In genomic region chr9:103134450-103135030, GRCm38 (mm10) we compare ENCODE assay signal across 8 mouse cellular contexts. TPM values are rescaled to one million over a fixed set of nuclear protein-coding genes. Genes with fewer than 3 reads are reported as not detected.
A peak's percentile ranks its signal among the peaks of the same experiment; 100 is the strongest.
DNase-seq lines count a peak whose midpoint lies in the region; ATAC-seq and TF ChIP-seq lines count a peak whose summit lies in the region.

No protein-coding gene starts in this region.

- DNase-seq in kidney, adult 11 months, result no peak
- DNase-seq in forebrain, embryonic 14.5 days (ENCODE audit: low spot score), result no peak
- DNase-seq in embryo, embryonic 10 days (ENCODE audit: low spot score), result no peak
- DNase-seq in spleen, adult 12 weeks (ENCODE audit: low spot score), result no peak
- DNase-seq in liver, result no peak

- no peaks in the 10 kb centered on the region for H3K27me3 ChIP-seq in kidney, embryonic 14.5 days (ENCODE audit: control insufficient read depth, insufficient read depth, low read length)
- no peaks in the 10 kb centered on the region for H3K27me3 ChIP-seq in ES-Bruce4 (ENCODE audit: control insufficient read depth, insufficient read depth, low read length, poor library complexity, severe bottlenecking)
- H3K27me3 ChIP-seq in forebrain, embryonic 14.5 days (replicated peaks; ENCODE audit: control insufficient read depth, insufficient read depth, low read length), result no peaks in the 10 kb centered on the region
- H3K27me3 ChIP-seq in midbrain, embryonic 13.5 days, result no peaks in the 10 kb centered on the region

- H3K4me1 ChIP-seq in kidney, embryonic 14.5 days (ENCODE audit: control insufficient read depth, insufficient read depth, low read length), result no peaks in the 10 kb centered on the region
- peaks cover 19% of the 10 kb centered on the region for H3K4me1 ChIP-seq in ES-Bruce4 (ENCODE audit: control insufficient read depth, insufficient read depth, low read length)
- peaks cover 16% of the 10 kb centered on the region for H3K4me1 ChIP-seq in forebrain, embryonic 14.5 days (ENCODE audit: control insufficient read depth, insufficient read depth, low read length)
- peaks cover 66% of the 10 kb centered on the region for H3K4me1 ChIP-seq in midbrain, embryonic 13.5 days (replicated peaks)

- no peak overlapping the region for H3K4me3 ChIP-seq in kidney, embryonic 14.5 days (ENCODE audit: low read length)
- H3K4me3 ChIP-seq in ES-Bruce4 (ENCODE audit: low read depth, low read length), result no peak overlapping the region
- no peak overlapping the region for H3K4me3 ChIP-seq in forebrain, embryonic 14.5 days (ENCODE audit: low read depth, low read length)
- no peak overlapping the region for H3K4me3 ChIP-seq in midbrain, embryonic 13.5 days (replicated peaks)

- no peak overlapping the region for H3K4me2 ChIP-seq in kidney, embryonic 14.5 days (replicated peaks; ENCODE audit: low read depth, low read length)
- H3K4me2 ChIP-seq in forebrain, embryonic 14.5 days (ENCODE audit: low read length), result no peak overlapping the region
- H3K4me2 ChIP-seq in midbrain, embryonic 13.5 days (replicated peaks), result no peak overlapping the region

- 0 out of 2 replicates have a peak, but pooled peaks have one; percentile 2 for TF ChIP-seq EP300 in ES-Bruce4 (IDR thresholded peaks at IDR 0.05; ENCODE audit: insufficient read depth, low read depth, low read length)

- H3K9ac ChIP-seq in kidney, embryonic 14.5 days (ENCODE audit: low read depth, low read length), result no peak overlapping the region
- no peak overlapping the region for H3K9ac ChIP-seq in ES-Bruce4 (ENCODE audit: low read depth, poor library complexity, severe bottlenecking)
- H3K9ac ChIP-seq in forebrain, embryonic 14.5 days (ENCODE audit: low read length), result no peak overlapping the region
- H3K9ac ChIP-seq in midbrain, embryonic 13.5 days (replicated peaks), result no peak overlapping the region; the same call in 1 of the 2 replicates

- 37% methylated on average over 9 of the region's 9 CpGs for WGBS in kidney, embryonic 14.5 days
- 58% methylated on average over 9 of the region's 9 CpGs for WGBS in forebrain, embryonic 14.5 days
- WGBS in midbrain, embryonic 13.5 days, result 63% methylated on average over 9 of the region's 9 CpGs

- no peak for TF ChIP-seq CTCF in ES-Bruce4 (IDR thresholded peaks at IDR 0.05; ENCODE audit: low read depth, low read length)

- peak; percentile 40; the same call in 1 of the 2 replicates for ATAC-seq in kidney, embryonic 14.5 days (ENCODE audit: low FRiP score, low TSS enrichment)
- no peak for ATAC-seq in forebrain, embryonic 14.5 days
- peak; percentile 38; the same call in 1 of the 2 replicates for ATAC-seq in midbrain, embryonic 13.5 days

- no peak for TF ChIP-seq POLR2A in ES-Bruce4 (IDR thresholded peaks at IDR 0.05; ENCODE audit: insufficient read depth, low read length)

- no peaks in the 10 kb centered on the region for H3K9me3 ChIP-seq in kidney, embryonic 14.5 days (ENCODE audit: control insufficient read depth, low read length)
- no peaks in the 10 kb centered on the region for H3K9me3 ChIP-seq in ES-Bruce4 (replicated peaks; ENCODE audit: control insufficient read depth, insufficient read depth, low read length, poor library complexity, severe bottlenecking)
- H3K9me3 ChIP-seq in forebrain, embryonic 14.5 days (replicated peaks; ENCODE audit: control insufficient read depth, low read length), result no peaks in the 10 kb centered on the region
- H3K9me3 ChIP-seq in midbrain, embryonic 13.5 days, result no peaks in the 10 kb centered on the region

- no peak overlapping the region for H3K27ac ChIP-seq in kidney, embryonic 14.5 days (ENCODE audit: low read depth, low read length)
- H3K27ac ChIP-seq in ES-Bruce4 (ENCODE audit: insufficient read depth, low read length), result peak overlapping the region; percentile 24; the same call in 1 of the 2 replicates
- peak overlapping the region; percentile 79; the same call in 1 of the 2 replicates for H3K27ac ChIP-seq in forebrain, embryonic 14.5 days (ENCODE audit: low read depth, low read length)
- H3K27ac ChIP-seq in midbrain, embryonic 13.5 days, result peak overlapping the region; percentile 88

- H3K36me3 ChIP-seq in kidney, embryonic 14.5 days (ENCODE audit: control insufficient read depth, insufficient read depth, low read length), result no peaks in the 10 kb centered on the region
- no peaks in the 10 kb centered on the region for H3K36me3 ChIP-seq in ES-Bruce4 (ENCODE audit: control insufficient read depth, insufficient read depth, low read length, poor library complexity, severe bottlenecking)
- 0 out of 2 replicates have a peak, but pooled peaks cover 3% of the 10 kb centered on the region for H3K36me3 ChIP-seq in forebrain, embryonic 14.5 days (ENCODE audit: control insufficient read depth, insufficient read depth, low read length)
- peaks cover 4% of the 10 kb centered on the region; the same call in 1 of the 2 replicates for H3K36me3 ChIP-seq in midbrain, embryonic 13.5 days

RNA-seq across cellular contexts. Expression of gene Rab6b, which starts 23.0 kb away (rescaled TPM):
- polyA plus RNA-seq in kidney, embryonic 14.5 days (2014; fragmentation: Nextera tagmentation; extraction: Ambion mirVana), result 3.1 and 3.5 TPM in 2 replicates
- 23.3 and 24.0 TPM in 2 replicates for polyA plus RNA-seq in ES-Bruce4 (2011; ENCODE audit: insufficient read depth, insufficient read length, low read depth, missing spikeins)
- polyA plus RNA-seq in forebrain, embryonic 14.5 days (2014; fragmentation: Nextera tagmentation; extraction: Ambion mirVana), result 32.5 and 40.5 TPM in 2 replicates
- 58.9 and 64.2 TPM in 2 replicates for polyA plus RNA-seq in midbrain, embryonic 13.5 days (2015; fragmentation: Nextera tagmentation; extraction: Ambion mirVana)
